Mouse (Mus musculus) spleen, postnatal 10 days (tissue): ENCODE results near the gene Defa32.
"Not testable (repeated sequence)": the region's sequence is repeated elsewhere in the genome, so short reads cannot be mapped to it uniquely, and the experiment has no call there.

ENCODE experiments used
- DNase-seq, 2 experiments: peaks; one replicate each; pipeline ENCODE4 v3.0.0; 2021 to 2022; ENCODE audit warnings: low spot score in 2 of 2

The Defa32 gene

GRCm38 (mm10) chr8:21528732-21529131 is at the start of gene Defa32:
Defa32 (plus strand) TSS chr8:21529032.
- not testable (repeated sequence) for DNase-seq

GRCm38 (mm10) chr8:21508958-21509357 is 19.9 kb upstream of the Defa32 start, which contains the start of gene Defa20:
Defa20 (plus strand) TSS chr8:21509258.
- not testable (repeated sequence) for DNase-seq

GRCm38 (mm10) chr8:21565086-21565485 is 36.3 kb downstream of the Defa32 start, which contains the start of gene Defa37:
Defa37 (plus strand) TSS chr8:21565386.
- not testable (repeated sequence) for DNase-seq
